Mouse (Mus musculus) embryo, embryonic 9.5 days (tissue): ENCODE measurements around the gene Esrp2.

ENCODE experiments used
- DNase-seq: peaks from one replicate; pipeline ENCODE4 v3.0.0-alpha.2; 2017; ENCODE audit errors: extremely low spot score

Gene Esrp2

GRCm38 (mm10) chr8:106136156-106137130, at the start of gene Esrp2:
Gene Esrp2 (minus strand): TSS chr8:106136974.
- DNase-seq, result peak; percentile 59

- DNase-seq, result no peak
Observed at GRCm38 (mm10) chr8:106186394-106186793, 49.6 kb upstream of the Esrp2 start.

GRCm38 (mm10) chr8:106185628-106186270, 49.0 kb upstream of the Esrp2 start:
- DNase-seq, result no peak

- DNase-seq, result no peak
Observed at GRCm38 (mm10) chr8:106178428-106178827, 41.7 kb upstream of the Esrp2 start.

- no peak for DNase-seq
Observed at GRCm38 (mm10) chr8:106177594-106177993, 40.8 kb upstream of the Esrp2 start.

GRCm38 (mm10) chr8:106176891-106177290, 40.1 kb upstream of the Esrp2 start:
- DNase-seq, result no peak

- no peak for DNase-seq
Observed at GRCm38 (mm10) chr8:106173566-106173965, 36.8 kb upstream of the Esrp2 start.

GRCm38 (mm10) chr8:106169934-106170480, 33.2 kb upstream of the Esrp2 start:
- DNase-seq, result no peak

- peak; percentile 64 for DNase-seq
Observed at GRCm38 (mm10) chr8:106169017-106169933, 32.5 kb upstream of the Esrp2 start.

GRCm38 (mm10) chr8:106168356-106169016, 31.7 kb upstream of the Esrp2 start, which contains the start of gene Slc7a6:
Gene Slc7a6 (plus strand): TSS chr8:106168857.
- peak; percentile 87 for DNase-seq

- DNase-seq, result peak; percentile 70
Observed at GRCm38 (mm10) chr8:106165460-106165859, 28.7 kb upstream of the Esrp2 start.

GRCm38 (mm10) chr8:106163251-106163650, 26.5 kb upstream of the Esrp2 start:
- no peak for DNase-seq

- DNase-seq, result no peak
Observed at GRCm38 (mm10) chr8:106159876-106160275, 23.1 kb upstream of the Esrp2 start.

GRCm38 (mm10) chr8:106158381-106158780, 21.6 kb upstream of the Esrp2 start:
- no peak for DNase-seq

GRCm38 (mm10) chr8:106157419-106157818, 20.6 kb upstream of the Esrp2 start:
- no peak for DNase-seq

- no peak for DNase-seq
Observed at GRCm38 (mm10) chr8:106152876-106153275, 16.1 kb upstream of the Esrp2 start.

GRCm38 (mm10) chr8:106151041-106151440, 14.3 kb upstream of the Esrp2 start:
- no peak for DNase-seq

GRCm38 (mm10) chr8:106150653-106151000, 13.9 kb upstream of the Esrp2 start:
- DNase-seq, result no peak

GRCm38 (mm10) chr8:106149801-106150652, 13.3 kb upstream of the Esrp2 start, which contains the start of gene Pla2g15:
Gene Pla2g15 (plus strand): TSS chr8:106150399.
- peak; percentile 94 for DNase-seq

- DNase-seq, result no peak
Observed at GRCm38 (mm10) chr8:106149025-106149424, 12.3 kb upstream of the Esrp2 start.
